Mouse (Mus musculus) c-Kit-negative CD71-positive TER-119-positive erythroid progenitor cells, embryonic 14.5 days (primary cell): ENCODE measurements around the gene Tfap2b.

ENCODE experiments used
- DNase-seq: peaks from one replicate; pipeline ENCODE4 v3.0.0-alpha.2; 2013; ENCODE audit warnings: low read depth, low spot score

Tfap2b gene

DNA sequence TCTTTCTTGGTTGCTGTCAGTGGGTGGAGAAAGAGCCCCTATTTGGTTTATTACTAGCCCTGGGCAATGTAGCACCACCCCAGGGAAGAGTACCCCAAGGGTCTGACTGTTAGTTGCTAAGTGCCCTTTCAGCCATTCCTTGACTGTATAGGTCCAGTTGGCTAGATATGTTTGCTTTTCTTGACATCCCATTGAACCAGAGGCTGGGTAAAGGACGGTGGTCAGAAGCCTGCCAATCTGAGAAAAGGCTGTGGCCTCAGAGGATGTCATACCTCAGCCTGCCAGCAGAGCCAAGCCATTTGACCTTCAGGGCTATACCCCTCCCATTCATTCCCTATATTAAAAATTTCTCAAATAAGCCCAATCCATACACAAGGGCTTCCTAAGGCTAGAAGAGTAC, 24.0 kb downstream of the Tfap2b start:
- DNase-seq, result no peak

DNA sequence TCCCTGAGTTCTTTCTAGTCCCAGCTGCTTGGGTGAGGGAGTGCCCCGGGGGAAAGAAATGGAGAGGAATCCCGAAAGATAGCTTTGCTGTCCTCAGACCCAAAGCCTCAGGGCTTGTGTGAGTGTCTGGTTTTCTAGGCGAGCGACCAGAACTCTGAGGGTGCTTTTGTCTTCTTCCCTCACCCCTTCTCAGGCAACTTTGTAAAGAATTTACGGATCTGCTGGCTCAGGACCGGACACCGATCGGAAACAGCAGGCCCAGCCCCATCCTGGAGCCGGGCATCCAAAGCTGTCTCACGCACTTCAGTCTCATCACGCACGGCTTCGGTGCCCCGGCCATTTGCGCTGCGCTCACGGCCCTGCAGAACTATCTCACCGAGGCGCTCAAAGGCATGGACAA, 25.1 kb downstream of the Tfap2b start:
- DNase-seq, result no peak

DNA sequence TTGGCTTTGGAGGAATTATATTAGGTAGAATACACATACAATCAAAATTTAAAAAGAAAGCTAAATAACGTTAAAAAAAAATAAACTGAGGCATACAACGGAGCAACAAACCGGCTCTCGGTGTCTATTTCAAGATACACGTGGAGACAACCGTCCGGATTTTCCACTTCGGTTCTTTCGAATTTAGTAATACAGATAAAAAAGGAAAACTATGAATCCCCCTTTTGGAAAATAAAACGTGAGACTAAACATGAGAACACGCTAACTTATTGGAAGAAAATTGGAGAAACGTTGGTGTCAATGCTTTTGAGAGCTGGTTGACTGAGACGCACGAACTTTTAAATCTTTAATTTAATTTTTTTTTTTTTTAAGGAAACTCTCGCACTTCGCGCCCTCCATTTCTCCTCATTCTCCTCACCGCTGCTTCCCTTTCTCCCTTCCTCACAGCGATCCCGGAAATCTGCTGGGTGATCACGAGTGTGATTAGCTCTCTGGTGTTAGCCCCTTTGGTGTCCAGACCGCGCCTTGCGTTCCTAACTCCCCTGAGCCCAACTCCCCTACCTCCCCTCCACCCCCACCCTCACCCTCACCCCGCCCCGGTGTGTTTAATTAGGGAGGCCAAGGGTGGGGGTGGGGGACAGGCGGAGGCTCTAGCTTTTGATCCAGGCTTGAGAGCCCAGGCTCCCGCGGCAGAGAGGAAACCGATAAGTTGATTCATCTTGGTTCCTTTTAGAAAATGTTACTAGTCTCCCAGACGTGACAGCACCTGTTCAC, 25.9 kb downstream of the Tfap2b start:
- no peak for DNase-seq

DNA sequence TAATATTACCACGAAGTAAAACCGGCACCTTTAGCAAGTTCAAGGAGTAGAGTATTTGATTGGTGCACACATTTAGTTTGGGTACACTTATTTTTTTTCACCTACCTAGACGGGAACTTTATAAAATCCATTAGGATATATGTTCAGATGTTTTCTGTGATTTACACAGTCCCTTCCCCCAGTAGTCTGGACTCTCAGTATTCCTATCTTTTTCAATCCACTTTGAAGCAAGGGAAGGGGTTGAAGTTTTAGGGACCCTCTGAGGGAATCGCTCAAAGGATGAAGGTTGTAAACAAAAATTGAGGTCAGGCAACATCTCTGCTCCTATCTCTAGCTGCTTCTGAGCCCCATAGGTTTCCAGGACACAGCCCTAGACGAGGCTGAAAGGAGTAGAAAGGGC, 27.3 kb downstream of the Tfap2b start:
- DNase-seq, result no peak

DNA sequence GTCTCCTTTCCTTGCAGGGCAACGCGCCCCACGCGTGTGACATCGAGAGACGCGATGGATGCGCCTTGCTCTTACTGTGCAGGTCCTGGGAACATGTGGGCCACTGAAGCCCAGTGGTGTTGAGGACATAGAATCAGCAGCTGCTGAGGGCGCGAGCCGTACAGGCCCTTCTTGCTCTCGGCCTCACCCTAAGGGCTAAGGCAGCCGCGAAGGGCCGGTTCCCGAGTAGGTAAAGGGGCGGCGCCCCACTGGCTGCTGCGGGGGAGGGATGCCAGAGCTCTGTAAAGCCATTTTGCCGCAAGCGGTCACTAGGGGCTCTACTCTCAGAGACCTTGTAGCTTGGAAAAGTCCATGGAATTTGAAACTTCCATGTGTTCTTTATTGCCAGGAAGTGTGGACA, 27.9 kb downstream of the Tfap2b start:
- no peak for DNase-seq

DNA sequence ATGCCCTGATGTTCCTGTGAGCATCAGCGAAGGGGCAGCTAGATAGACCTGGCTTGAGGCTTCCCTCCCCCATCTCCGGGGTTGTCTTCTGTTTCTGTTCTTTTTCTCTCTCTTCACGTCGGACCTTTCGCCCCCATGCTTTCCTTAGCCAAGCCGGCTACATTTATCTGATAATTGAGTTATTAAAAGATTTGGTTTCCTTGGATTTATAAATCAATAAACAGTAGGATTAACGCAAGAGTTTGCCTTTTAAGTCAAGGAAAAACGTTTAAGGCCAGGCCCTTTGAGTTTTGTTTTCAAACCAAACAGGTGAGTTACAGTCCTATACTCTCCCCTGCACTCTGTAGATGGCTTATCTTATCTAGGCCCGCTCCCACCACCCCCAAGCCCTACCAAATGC, 28.3 kb downstream of the Tfap2b start:
- no peak for DNase-seq

DNA sequence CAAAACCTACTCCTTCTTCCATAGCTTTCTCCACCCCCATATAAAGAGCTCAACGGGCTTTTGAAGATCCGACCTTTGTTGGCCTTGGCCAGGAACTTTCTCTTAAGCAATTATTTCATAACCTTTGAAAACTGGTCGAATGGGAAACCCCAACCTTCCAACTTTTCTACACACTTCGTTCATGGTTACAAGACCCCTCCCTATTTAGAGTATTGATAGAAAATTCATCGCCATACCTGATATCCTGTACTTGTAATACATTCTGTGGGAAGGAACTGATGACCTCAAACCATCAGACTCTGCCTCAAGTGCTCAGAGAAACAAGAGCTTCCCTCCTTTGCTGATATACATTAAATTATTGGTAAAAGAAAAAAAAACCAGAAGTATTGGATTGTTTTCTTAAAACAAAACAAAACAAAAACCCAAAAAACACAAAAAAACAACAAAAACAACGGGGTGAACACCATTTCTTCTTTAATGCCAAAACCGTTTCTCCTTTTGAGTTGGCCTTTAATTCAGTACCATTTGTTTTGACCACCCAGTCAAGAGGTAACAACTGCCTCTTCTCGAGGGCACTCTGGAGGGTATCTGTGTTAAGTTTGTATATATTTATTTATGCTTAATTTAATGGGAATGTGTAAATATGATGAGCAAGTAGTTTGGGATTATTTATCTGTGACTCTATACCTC, 29.2 kb downstream of the Tfap2b start:
- no peak for DNase-seq

DNA sequence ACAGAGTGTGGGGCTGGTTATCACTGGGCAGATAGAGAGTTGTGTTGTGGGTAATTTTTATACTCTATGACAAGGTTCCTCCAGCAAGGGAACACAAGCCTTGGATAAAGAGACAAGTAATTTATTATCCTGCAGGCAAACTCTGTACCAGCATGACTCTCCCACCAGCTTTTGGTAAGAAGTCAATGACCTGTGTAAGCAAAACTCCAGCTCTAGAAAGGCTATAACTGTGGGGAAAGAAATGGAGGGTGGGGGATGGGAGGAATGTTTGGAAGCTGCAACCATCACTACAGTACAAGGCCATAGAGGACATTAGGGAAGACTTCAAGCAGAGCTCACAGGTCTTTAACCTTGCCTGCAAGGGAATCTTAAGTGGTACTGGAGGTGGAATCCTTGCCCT, 31.3 kb downstream of the Tfap2b start:
- no peak for DNase-seq

DNA sequence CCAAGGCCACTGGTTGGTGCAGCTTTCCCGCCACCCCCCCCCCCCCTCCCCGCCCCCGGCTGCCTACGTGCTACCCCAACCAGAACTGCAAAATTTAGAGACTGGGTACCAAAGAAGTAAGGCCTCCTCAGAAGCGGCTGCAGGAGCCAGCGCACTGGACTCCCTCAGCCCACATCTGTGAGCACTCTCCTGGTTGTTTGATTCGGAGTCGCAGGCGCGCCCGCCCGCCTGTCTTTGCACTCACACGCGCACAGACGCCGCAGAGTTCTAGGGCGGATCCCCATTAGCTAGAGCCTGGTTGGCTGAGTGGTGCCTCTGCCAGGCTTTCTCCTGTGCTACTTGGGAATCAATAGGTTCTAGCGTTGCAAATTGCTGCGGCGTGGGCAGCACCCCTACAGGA, 32.6 kb downstream of the Tfap2b start:
- DNase-seq, result no peak

DNA sequence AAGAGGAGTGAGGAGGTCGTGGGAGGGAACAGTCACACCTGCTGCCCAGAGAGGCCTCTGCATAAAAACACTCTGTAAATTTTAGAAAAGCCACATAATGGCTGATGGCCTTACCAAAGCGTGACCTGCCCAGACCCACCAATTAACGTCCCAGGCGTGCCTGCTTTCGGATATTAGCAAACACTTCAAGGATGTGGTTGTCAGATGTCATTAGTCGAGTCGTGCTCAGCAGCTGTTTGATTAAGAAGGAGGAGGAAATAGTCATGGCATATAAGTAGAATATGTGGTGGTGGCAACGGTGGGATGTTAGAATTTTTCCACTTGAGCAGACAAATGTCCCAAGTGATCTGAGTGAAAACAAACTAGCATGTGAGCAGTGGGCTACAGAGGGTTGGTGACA, 33.3 kb downstream of the Tfap2b start:
- no peak for DNase-seq

DNA sequence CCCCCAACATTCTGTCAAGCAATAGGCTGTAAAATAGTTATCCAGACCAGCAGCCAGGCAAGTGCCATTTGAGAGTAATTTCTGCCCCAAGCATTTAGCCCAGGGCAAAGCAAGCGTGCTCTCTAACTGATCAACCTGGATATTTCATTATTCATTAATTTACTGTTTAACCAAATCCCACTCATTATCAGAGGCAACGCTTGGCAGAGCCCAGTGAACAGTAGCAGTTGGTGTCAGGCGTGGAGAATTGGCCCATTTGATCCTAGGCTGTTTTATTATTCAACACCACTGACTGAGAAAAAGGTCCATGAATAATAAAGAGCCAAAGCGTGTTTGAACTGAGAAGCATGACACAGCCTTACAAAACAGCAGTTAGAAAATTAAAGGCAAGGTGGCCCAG, 36.3 kb downstream of the Tfap2b start:
- no peak for DNase-seq

DNA sequence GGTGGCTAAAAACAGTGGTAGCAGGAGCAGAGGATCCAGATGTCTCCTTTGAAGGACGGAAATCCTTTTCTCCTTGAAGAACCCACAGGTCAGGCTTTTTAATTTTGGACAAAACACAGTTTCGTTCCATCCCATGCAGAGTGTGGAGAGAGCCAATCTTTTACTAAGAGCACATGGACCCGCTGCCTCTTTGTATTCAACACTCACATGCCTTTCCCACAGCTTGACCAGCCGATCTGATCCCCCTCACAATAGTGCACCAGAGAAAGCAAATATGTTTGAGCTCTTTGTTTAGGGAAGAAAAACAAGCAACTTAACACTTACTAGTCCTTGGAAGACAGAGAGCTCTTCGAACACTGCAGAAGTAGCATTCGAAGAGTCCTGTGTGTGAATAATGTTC, 42.6 kb downstream of the Tfap2b start:
- DNase-seq, result no peak

DNA sequence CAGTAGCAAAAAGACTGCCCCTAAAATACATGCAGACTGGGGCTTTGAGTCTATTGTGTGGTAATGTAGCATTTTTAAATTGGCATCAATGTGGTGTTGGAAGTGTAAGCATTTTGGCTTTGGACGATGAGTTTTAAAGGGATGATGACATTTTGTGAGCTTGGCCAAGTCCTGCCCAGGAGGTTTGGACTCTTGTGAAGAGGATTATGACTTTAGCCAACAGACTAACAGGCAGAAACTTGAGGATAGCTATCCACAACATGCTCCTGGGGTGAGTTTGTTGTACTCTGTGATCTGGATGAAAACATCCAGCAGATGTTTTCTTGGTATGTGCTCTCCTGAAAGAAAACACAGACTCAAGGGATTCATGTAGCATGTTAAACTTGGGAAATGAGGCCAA, 60.9 kb downstream of the Tfap2b start:
- DNase-seq, result no peak
